Mouse (Mus musculus) testis, adult 2 months (tissue): ENCODE data around the gene Psma4. TPM values are rescaled to one million over a fixed set of nuclear protein-coding genes. Genes with fewer than 3 reads are reported as not detected.
A peak's percentile ranks its signal among the peaks of the same experiment; 100 is the strongest.
"Not testable (repeated sequence)": the region's sequence is repeated elsewhere in the genome, so short reads cannot be mapped to it uniquely, and the experiment has no call there.

Source experiments
- H3K27ac ChIP-seq: fragments of 200-500 bp; 2 replicates; pipeline ENCODE4 v1.5.1; 2012; ENCODE audit warnings: low read depth, low read length; ENCODE audit not compliant: control insufficient read depth, insufficient read depth
- H3K27me3 ChIP-seq: fragments of 200-500 bp; 2 replicates; pipeline ENCODE4 v1.6.1; 2012; ENCODE audit warnings: mild to moderate bottlenecking, low read length, moderate library complexity; ENCODE audit not compliant: control insufficient read depth, insufficient read depth
- H3K36me3 ChIP-seq: fragments of 200-500 bp; 2 replicates; pipeline ENCODE4 v1.6.1; 2012; ENCODE audit warnings: mild to moderate bottlenecking, low read length; ENCODE audit not compliant: control insufficient read depth, insufficient read depth
- H3K4me1 ChIP-seq: fragments of 200-500 bp; 2 replicates; pipeline ENCODE4 v1.6.1; 2012; ENCODE audit warnings: low read length; ENCODE audit not compliant: control insufficient read depth, insufficient read depth
- H3K4me3 ChIP-seq: fragments of 200-500 bp; 2 replicates; pipeline ENCODE4 v1.5.1; 2012; ENCODE audit warnings: low read depth, mild to moderate bottlenecking, low read length, moderate library complexity, mixed read lengths; ENCODE audit not compliant: control insufficient read depth
- CTCF ChIP-seq: fragments of 200-500 bp; IDR thresholded peaks from 2 replicates; pipeline ENCODE4 v1.5.1; 2012; ENCODE audit warnings: low read depth, mild to moderate bottlenecking, inconsistent platforms, low read length, moderate library complexity; ENCODE audit not compliant: control insufficient read depth, insufficient read depth, insufficient replicate concordance
- POLR2A ChIP-seq: fragments of 200-500 bp; IDR thresholded peaks from 2 replicates; pipeline ENCODE4 v1.6.1; 2012; ENCODE audit warnings: low read depth, mild to moderate bottlenecking, inconsistent platforms, low read length, moderate library complexity; ENCODE audit not compliant: control insufficient read depth
- polyA plus RNA-seq: library from polyadenylated mRNA; depleted of rRNA; stranded (reverse); fragments of >200 nt; gene quantifications from 2 replicates; pipeline ENCODE4 v1.2.3, GENCODE M21; 2012

Gene Psma4
- polyA plus RNA-seq, 1 experiment: 80.4 TPM

- H3K27me3 ChIP-seq: no peaks in the 10 kb centered on the region
- TF ChIP-seq POLR2A (no peak), CTCF (no peak)
- no peak overlapping the region for H3K27ac ChIP-seq
- H3K4me3 ChIP-seq: no peak overlapping the region
- peaks cover 5% of the 10 kb centered on the region for H3K4me1 ChIP-seq
- no peaks in the 10 kb centered on the region for H3K36me3 ChIP-seq
These were observed 30.6 kb upstream of the Psma4 start for GRCm38 (mm10) chr9:54919946-54920345.

DNA sequence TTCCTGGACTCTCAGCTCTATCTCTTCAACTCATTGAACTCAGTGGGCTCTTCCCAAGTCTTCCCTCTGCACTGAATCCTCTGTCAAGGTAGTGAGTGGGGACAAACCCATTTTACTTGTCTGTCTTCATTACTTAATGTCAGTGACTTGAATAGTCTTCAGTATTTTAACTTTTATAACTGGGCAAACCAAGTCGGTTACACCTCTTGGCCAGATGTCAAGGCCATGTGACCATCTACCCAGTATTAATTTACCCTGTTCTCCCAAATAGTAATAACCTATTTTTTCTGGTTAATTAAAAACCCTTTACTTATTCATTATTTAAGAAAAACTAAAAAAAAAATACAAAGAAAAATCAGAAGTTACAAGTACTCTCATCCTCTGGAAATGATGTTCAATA lies 19.8 kb upstream of the Psma4 start:
- H3K4me1 ChIP-seq: no peaks in the 10 kb centered on the region
- no peak overlapping the region for H3K27ac ChIP-seq
- no peaks in the 10 kb centered on the region for H3K27me3 ChIP-seq
- H3K36me3 ChIP-seq: no peaks in the 10 kb centered on the region
- H3K4me3 ChIP-seq: no peak overlapping the region
- TF ChIP-seq CTCF: no peak
- no peak for TF ChIP-seq POLR2A

DNA sequence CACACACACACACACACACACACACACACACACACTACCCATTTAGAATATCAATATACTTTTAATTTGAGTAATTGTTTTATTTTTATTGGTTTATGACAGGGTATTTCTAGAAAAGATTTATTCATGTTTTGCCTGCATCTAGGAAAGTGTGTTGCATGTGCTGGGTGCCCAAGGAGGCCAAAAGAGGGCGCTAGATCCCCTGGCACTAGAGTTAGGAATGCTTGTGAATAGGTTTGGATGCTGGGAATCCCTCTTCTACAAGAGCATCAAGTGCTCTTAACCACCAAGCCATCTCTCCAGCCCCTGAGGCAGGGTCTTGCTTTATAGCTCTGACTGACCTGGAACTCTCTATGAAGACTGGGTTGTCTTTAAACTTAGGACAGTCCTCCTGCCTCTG lies 18.8 kb upstream of the Psma4 start:
- TF ChIP-seq CTCF: no peak; the same call in 1 of the 2 replicates
- TF ChIP-seq POLR2A: no peak
- H3K4me1 ChIP-seq: no peaks in the 10 kb centered on the region
- no peaks in the 10 kb centered on the region for H3K27me3 ChIP-seq
- no peak overlapping the region for H3K27ac ChIP-seq
- H3K36me3 ChIP-seq: no peaks in the 10 kb centered on the region
- H3K4me3 ChIP-seq: no peak overlapping the region

DNA sequence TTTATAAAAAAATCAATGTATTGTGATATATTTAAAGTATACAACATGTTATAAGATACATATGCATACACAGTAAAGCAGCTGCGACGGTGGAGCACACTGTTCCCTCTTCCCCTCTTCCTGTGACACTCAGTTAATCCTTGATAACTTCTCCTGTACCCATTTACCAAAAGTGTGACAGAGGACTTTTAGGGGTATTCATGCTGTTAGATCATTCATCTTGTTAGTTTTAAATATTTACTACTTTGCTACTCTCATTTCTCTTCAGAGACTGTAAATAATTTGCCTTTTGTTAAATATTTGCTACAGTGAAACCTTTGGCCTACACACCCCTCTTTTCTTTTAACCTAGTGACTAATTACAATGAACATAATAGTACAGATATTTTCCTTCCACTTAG lies 18.2 kb upstream of the Psma4 start:
- Histone ChIP-seq H3K36me3 (no peaks in the 10 kb centered on the region), H3K4me1 (no peaks in the 10 kb centered on the region), H3K27me3 (no peaks in the 10 kb centered on the region), H3K4me3 (no peak overlapping the region), H3K27ac (no peak overlapping the region)
- TF ChIP-seq POLR2A: no peak
- TF ChIP-seq CTCF: no peak

DNA sequence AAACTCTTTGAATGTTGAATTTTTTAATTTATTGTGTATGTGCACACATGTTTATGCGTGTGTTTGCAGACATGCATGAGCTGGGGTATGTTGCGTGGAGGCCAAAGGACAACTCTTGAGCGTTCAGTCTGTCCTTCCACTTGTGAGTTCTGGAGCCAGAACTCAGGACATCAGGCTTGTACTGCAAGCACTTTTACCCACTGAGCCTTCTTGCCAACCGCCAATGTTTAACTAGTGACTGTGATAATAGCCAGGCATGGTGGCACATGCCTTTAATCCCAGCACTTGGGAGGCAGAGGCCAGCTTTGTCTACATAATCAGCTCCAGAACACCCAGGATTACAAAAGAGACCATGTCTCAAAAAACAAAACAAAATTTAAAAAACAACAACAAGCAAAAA lies 8.5 kb upstream of the Psma4 start:
- Histone ChIP-seq H3K4me1 (no peaks in the 10 kb centered on the region), H3K27me3 (no peaks in the 10 kb centered on the region), H3K36me3 (no peaks in the 10 kb centered on the region), H3K27ac (no peak overlapping the region), H3K4me3 (no peak overlapping the region)
- TF ChIP-seq CTCF (no peak), POLR2A (no peak)

DNA sequence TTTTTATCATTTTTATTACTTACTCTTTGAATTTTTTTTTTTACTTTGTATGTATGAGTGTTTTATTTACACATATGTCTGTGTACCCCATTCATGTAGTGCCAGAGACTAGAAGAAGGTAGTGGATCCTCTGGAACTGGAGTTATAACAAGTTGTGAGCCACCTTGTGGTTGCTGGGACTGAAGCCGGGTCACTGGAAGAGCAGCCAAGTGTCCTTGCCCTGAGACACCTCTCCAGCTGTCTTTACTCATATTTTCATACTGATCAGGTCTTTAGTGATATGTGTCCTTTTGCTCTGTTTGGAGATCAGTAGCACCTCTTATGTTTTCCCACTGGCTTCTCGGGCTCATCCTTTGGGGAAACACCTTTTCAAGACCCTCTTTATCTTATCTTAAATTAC lies 6.1 kb upstream of the Psma4 start:
- TF ChIP-seq POLR2A (no peak), CTCF (no peak)

DNA sequence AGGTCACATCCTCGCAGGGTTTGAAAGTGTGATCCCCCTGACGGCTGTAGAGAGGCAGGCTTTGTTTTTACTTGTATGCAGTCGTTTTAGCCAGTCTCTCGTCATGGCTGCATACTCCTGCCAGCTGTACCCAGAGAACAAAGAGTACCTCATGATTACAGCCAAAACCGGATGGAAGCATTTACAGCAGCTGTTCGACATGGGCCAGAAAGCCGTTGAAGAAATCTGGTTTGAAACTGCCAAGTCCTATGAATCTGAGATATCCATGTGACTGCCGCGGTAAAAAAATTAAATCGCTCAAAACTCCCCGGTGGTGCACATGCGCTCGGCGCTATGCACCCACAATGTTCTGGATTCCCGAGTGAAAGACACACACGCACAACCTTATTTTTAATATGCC lies 4.3 kb upstream of the Psma4 start:
- Histone ChIP-seq H3K36me3 (no peaks in the 10 kb centered on the region), H3K27me3 (no peaks in the 10 kb centered on the region), H3K27ac (no peak overlapping the region), H3K4me1 (no peaks in the 10 kb centered on the region), H3K4me3 (no peak overlapping the region)
- TF ChIP-seq CTCF (no peak), POLR2A (no peak)

More for the DNA sequence above, 6.1 kb upstream of the Psma4 start:
- no peak overlapping the region for H3K27ac ChIP-seq
- H3K4me1 ChIP-seq: no peaks in the 10 kb centered on the region
- no peaks in the 10 kb centered on the region for H3K36me3 ChIP-seq
- no peaks in the 10 kb centered on the region for H3K27me3 ChIP-seq
- H3K4me3 ChIP-seq: no peak overlapping the region

DNA sequence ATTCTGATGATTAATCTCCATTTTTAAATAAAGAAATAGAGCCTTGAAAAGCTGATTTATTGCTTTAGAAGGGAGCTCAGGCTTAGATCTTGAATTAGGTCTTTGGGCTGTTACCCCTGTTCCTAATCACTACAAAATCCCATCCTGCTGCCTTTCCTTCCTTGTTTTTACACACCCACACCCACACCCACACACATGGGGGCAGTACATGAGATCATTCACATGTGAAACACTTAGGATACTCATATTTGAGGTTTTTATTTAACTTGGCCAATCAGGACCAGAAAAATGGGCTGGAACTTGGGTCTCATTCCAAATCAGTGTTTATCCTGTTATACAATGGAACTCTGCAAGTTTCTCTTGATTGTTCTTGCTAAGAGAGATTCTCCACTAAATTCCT lies 1.1 kb upstream of the Psma4 start:
- no peak for TF ChIP-seq CTCF
- no peak for TF ChIP-seq POLR2A
- H3K27me3 ChIP-seq: no peaks in the 10 kb centered on the region
- no peaks in the 10 kb centered on the region; the same call in 1 of the 2 replicates for H3K36me3 ChIP-seq
- no peak overlapping the region for H3K27ac ChIP-seq
- no peaks in the 10 kb centered on the region for H3K4me1 ChIP-seq
- no peak overlapping the region for H3K4me3 ChIP-seq

DNA sequence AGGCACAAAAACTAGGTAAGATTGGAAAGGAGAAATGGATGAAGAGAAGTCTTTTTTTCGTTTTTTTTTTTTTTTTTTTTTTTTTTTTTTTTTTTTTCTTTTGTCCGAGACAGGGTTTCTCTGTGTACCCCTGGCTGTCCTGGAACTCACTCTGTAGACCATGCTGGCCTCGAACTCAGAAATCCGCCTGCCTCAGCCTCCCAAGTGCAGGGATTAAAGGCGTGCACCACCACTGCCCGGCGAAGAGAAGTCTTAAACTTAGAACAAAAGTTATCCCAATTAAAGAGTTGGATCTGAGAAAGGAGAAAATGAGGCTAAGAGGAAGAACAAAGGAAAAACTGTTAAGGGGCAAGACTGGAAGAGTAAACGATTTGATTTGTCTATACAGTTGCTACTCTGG lies 428 bp upstream of the Psma4 start:
- H3K36me3 ChIP-seq, H3K4me1 ChIP-seq, H3K27ac ChIP-seq, H3K27me3 ChIP-seq: not testable (repeated sequence)
- H3K4me3 ChIP-seq: peak overlapping the region; percentile 92
